Mouse (Mus musculus) lung, postnatal 0 days (tissue): Measurements from ENCODE around the gene Gsg1l. TPM values are rescaled to one million over a fixed set of nuclear protein-coding genes. Genes with fewer than 3 reads are reported as not detected.

Experiments used
- ATAC-seq: fragments of 200-750 bp; cut with Nextera tagmentation; 2 replicates; pipeline ENCODE4 v1.8.0; 2017; ENCODE audit warnings: moderate library complexity
- DNase-seq: peaks from one replicate; pipeline ENCODE4 v3.0.0-alpha.2; 2016; ENCODE audit warnings: low spot score
- H3K27ac ChIP-seq: fragments of 300-500 bp; sonication (generic); 2 replicates; pipeline ENCODE4 v1.5.1; 2014; ENCODE audit warnings: antibody characterized with exemption, mild to moderate bottlenecking, low read length, mixed read lengths
- H3K27me3 ChIP-seq: fragments of 300-500 bp; sonication (generic); replicated peaks from 2 replicates; pipeline ENCODE4 v1.6.1; 2014; ENCODE audit warnings: low read length, mixed read lengths; ENCODE audit not compliant: insufficient read depth
- H3K36me3 ChIP-seq: fragments of 300-500 bp; sonication (generic); 2 replicates; pipeline ENCODE4 v1.6.1; 2014; ENCODE audit warnings: low read length, mixed read lengths; ENCODE audit not compliant: insufficient read depth
- H3K4me1 ChIP-seq: fragments of 300-500 bp; sonication (generic); 2 replicates; pipeline ENCODE4 v1.6.1; 2014; ENCODE audit warnings: antibody characterized with exemption, low read depth, low read length, mixed read lengths; ENCODE audit not compliant: insufficient read depth
- H3K4me2 ChIP-seq: fragments of 300-500 bp; sonication (generic); replicated peaks from 2 replicates; pipeline ENCODE4 v1.6.1; 2014; ENCODE audit warnings: low read depth, mild to moderate bottlenecking, low read length, moderate library complexity, mixed read lengths
- H3K4me3 ChIP-seq: fragments of 300-500 bp; sonication (generic); 2 replicates; pipeline ENCODE4 v1.5.1; 2014; ENCODE audit warnings: low read depth, low read length
- H3K9ac ChIP-seq: fragments of 300-500 bp; sonication (generic); replicated peaks from 2 replicates; pipeline ENCODE4 v1.6.1; 2014; ENCODE audit warnings: low read depth, mild to moderate bottlenecking
- H3K9me3 ChIP-seq: fragments of 300-500 bp; sonication (generic); 2 replicates; pipeline ENCODE4 v1.6.1; 2016; ENCODE audit warnings: low read length, mixed read lengths
- CTCF ChIP-seq: IDR thresholded peaks from 2 replicates; pipeline ENCODE4 v1.5.1; 2016; ENCODE audit warnings: antibody characterized with exemption, mild to moderate bottlenecking
- EP300 ChIP-seq: IDR thresholded peaks from 2 replicates; pipeline ENCODE4 v1.6.1; 2016; ENCODE audit warnings: antibody characterized with exemption, mild to moderate bottlenecking, control low read depth
- WGBS: fragments of 180-500 bp; shearing (Covaris S2); extraction: QIAGEN DNeasy Blood & Tissue Kit; methylation state at CpG from one replicate; pipeline ENCODE4 v1.1.7; 2014; 5-methylcytosine and 5-hydroxymethylcytosine counted together
- polyA plus RNA-seq: library from polyadenylated mRNA; unstranded; fragments of >200 nt; fragmentation: Nextera tagmentation; extraction: Ambion mirVana; gene quantifications from 2 replicates; pipeline ENCODE4 v1.2.1, GENCODE M21; 2015

Gene Gsg1l
- polyA plus RNA-seq, 1 experiment from 2014 or later = 0.66 TPM

DNA sequence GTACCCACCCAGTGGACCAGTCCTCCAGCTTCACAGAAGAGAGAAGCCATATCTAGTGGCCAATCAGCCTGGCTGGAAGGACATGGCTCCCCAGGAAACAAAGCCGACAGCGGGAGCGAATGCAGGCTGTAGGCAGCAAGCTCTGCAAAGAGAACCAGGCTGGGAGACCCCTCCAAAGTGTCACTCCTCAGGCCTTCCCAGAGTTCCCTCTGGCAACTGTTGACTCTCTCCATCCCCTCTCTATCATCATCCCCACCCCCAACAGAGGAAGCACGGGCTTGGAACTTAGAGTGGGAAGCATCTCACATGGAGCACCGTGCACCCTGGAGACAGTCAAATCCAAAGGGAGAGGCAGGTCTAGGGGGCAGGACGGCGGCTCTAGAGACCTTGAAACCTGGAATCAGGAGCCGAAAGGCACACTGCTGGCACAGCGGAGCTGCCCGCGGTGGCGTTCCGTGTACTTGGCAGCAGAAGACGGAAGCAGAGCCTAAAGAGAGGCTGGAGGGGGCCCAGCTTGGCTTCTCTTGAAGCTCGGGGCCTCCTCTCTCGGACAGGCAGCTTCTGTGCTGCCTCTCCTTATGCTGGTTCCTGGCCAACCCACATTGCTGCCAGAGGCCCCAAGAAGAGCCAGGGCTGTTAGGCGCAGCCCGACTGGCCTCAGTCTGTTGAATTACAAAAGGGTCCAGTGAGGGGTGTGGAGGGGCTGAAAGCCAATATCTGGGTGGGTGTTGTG lies 41.3 kb downstream of the Gsg1l start:
- no peak overlapping the region; the same call in 1 of the 2 replicates for H3K4me2 ChIP-seq
- H3K36me3 ChIP-seq = no peaks in the 10 kb centered on the region
- TF ChIP-seq EP300 (no peak), CTCF (no peak)
- H3K9ac ChIP-seq = no peak overlapping the region
- 46% methylated on average over 18 of the region's 18 CpGs for WGBS
- DNase-seq (peak; percentile 61), ATAC-seq (peak; percentile 63)
- H3K9me3 ChIP-seq = no peaks in the 10 kb centered on the region
- no peak overlapping the region for H3K4me3 ChIP-seq
- no peak overlapping the region for H3K27ac ChIP-seq
- H3K4me1 ChIP-seq = no peaks in the 10 kb centered on the region
- H3K27me3 ChIP-seq = no peaks in the 10 kb centered on the region

DNA sequence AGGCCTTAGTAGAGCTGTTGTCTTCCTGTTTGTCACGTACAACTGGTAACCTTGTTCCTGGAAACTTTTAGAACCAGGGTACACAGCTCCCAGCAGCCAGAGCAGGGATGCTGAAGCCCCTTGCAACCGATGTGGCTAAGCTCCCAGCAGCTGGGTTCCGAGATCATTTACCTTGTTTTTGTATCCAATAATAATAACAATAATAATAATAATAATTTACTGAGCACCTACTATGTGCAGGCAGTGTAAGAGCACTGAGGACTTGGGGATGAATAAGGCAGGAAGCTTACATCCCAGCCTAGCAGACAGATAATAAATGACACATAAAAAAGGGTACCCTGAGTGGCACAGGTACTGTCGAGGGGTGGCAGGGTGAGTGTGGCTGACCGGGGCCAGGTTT lies 42.4 kb downstream of the Gsg1l start:
- Histone ChIP-seq H3K36me3 (no peaks in the 10 kb centered on the region), H3K9me3 (no peaks in the 10 kb centered on the region), H3K4me3 (no peak overlapping the region), H3K27ac (no peak overlapping the region), H3K4me1 (no peaks in the 10 kb centered on the region), H3K27me3 (no peaks in the 10 kb centered on the region), H3K4me2 (no peak overlapping the region), H3K9ac (no peak overlapping the region)
- TF ChIP-seq CTCF = no peak
- TF ChIP-seq EP300 = no peak
- no peak for DNase-seq
- WGBS = 84% methylated on average over 5 of the region's 5 CpGs
- no peak for ATAC-seq

DNA sequence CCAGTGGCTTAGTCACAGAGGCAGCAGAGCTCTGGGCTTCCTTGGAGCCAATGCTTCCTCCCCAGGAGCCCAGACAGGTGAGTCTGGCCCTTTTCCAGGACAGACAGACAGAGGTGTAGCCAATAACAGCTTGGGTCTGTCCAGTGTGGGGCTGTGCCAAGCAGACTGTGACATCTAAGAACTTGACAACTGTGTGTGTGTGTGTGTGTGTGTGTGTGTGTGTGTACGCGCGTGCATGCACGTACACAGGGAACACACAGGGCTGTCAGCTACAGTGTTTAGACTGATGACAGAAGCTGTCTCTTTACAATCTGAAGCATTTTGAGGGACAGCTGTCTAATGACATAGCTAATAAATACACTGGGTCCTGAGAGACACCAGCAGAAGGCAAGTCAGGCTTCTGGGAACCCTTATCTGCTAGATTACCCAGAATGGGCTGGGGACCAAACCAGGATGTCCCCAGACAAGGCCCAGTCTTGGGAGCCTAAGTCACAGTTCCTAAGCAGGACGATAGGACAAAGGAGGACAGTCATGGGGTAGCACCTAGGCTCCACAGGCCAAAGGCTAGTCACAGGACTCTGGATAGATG lies 42.9 kb downstream of the Gsg1l start:
- H3K4me2 ChIP-seq = no peak overlapping the region
- no peak overlapping the region for H3K4me3 ChIP-seq
- ATAC-seq (no peak), DNase-seq (no peak)
- no peaks in the 10 kb centered on the region for H3K27me3 ChIP-seq
- TF ChIP-seq EP300 (no peak), CTCF (no peak)
- no peaks in the 10 kb centered on the region for H3K9me3 ChIP-seq
- H3K36me3 ChIP-seq = no peaks in the 10 kb centered on the region
- no peak overlapping the region for H3K27ac ChIP-seq
- WGBS = 76% methylated on average over 5 of the region's 5 CpGs
- H3K4me1 ChIP-seq = no peaks in the 10 kb centered on the region
- no peak overlapping the region for H3K9ac ChIP-seq

DNA sequence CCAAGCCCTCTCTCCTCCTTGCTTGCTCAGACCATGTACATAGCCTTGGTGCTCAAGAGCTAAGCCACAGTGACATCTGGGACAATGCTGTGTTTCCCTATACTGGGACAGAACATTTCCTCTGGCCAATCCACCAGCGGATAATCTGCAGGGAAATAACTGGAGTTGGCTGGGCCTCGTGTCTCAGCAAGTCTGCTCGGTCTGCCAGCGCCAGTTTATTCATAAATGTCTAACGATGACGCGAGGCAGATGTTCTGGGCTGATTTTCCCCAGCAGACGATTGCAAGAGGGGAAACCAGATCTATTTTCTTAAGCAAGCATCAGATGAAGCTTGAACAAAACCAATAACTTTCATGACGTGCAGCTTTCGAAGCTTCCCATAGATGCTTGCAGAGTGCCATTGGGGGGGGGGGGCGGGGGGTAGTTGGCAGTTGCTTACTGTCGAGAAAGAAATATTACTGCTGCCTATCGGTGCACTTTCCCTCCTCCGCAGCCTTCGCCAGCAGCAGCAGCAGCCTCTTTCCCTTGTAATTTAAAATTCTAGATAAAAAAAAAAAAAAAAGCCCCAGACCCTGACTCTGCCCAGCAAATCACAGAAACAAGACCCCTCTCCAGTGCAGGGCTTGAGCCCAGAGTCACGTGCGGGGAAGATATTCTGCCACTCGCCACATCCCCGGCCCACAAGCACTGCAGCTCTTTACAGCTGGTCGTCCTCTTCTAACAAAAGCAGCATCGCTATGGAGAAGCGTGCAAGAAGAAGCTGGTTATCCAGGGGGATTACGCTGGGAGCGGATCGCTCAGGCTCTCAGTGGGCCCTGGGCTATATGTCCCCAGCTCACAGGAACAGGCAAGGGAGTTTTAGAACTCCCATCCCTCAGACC lies 43.6 kb downstream of the Gsg1l start:
- 0 out of 2 replicates have a peak, but pooled peaks have one; percentile 15 for ATAC-seq
- WGBS = 47% methylated on average over 25 of the region's 25 CpGs
- H3K4me3 ChIP-seq = no peak overlapping the region

DNA sequence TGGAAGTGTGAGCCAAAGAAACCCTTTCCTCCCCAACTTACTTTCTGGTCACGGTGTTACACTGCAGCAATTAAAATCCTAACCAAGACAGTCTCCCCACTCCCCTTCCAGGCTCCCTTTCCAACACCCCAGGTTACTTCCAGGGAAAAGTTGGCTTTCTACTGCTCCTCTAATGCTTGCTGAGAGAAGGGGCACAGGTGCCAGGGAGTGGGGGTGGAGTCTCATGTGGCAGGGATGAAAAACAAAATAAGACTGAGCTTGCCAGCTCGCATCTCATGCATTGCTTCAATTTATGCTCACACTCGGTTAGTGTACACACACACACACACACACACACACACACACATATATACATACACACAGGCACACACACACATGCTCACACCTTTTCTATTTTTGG lies 46.9 kb downstream of the Gsg1l start:
- H3K4me3 ChIP-seq = no peak overlapping the region
- no peak for ATAC-seq
- H3K4me1 ChIP-seq = no peaks in the 10 kb centered on the region
- no peak for DNase-seq
- WGBS = 72% methylated on average over 3 of the region's 3 CpGs
- H3K9me3 ChIP-seq = no peaks in the 10 kb centered on the region
- H3K27ac ChIP-seq = no peak overlapping the region
- no peaks in the 10 kb centered on the region for H3K36me3 ChIP-seq
- no peak overlapping the region for H3K4me2 ChIP-seq
- H3K9ac ChIP-seq = no peak overlapping the region
- no peaks in the 10 kb centered on the region for H3K27me3 ChIP-seq
- TF ChIP-seq CTCF = no peak
- no peak for TF ChIP-seq EP300

More for the DNA sequence above, 43.6 kb downstream of the Gsg1l start:
- Histone ChIP-seq H3K4me1 (no peaks in the 10 kb centered on the region), H3K9ac (no peak overlapping the region), H3K4me2 (no peak overlapping the region), H3K36me3 (no peaks in the 10 kb centered on the region), H3K27me3 (no peaks in the 10 kb centered on the region), H3K27ac (no peak overlapping the region), H3K9me3 (no peaks in the 10 kb centered on the region)
- TF ChIP-seq CTCF = no peak
- TF ChIP-seq EP300 = no peak
- peak; percentile 60 for DNase-seq

DNA sequence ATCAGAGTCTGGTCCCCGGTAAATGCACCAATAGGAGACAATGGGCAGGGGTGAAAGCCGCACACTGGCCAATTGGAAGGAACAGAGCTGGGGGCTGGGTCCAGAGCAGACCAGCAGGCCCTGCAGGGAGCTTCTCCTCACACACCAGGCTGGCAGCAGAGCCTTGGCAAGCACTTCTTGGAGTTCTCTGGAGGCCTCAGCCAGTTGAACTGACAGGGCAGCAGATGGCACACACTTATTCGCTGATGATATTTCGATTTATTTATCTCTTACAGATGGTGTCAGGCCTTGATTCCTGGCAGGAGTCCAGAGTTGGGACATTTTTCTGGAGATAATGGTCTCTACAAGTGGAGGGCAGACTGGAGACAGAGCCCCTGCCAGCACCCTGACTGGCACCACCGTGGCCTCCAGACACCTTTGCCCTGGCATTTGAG lies 49.4 kb downstream of the Gsg1l start:
- WGBS = 70% methylated on average over 5 of the region's 5 CpGs
- Histone ChIP-seq H3K4me1 (no peaks in the 10 kb centered on the region), H3K9ac (no peak overlapping the region), H3K4me2 (no peak overlapping the region), H3K27ac (no peak overlapping the region), H3K27me3 (no peaks in the 10 kb centered on the region), H3K4me3 (no peak overlapping the region), H3K9me3 (no peaks in the 10 kb centered on the region), H3K36me3 (no peaks in the 10 kb centered on the region)
- TF ChIP-seq EP300 = no peak
- TF ChIP-seq CTCF = no peak
- DNase-seq (no peak), ATAC-seq (no peak)
